Mouse (Mus musculus) left cerebral cortex, postnatal 14 days (tissue): ENCODE results near the gene Med31. TPM values are rescaled to one million over a fixed set of nuclear protein-coding genes. Genes with fewer than 3 reads are reported as not detected.

Experiments
- DNase-seq, 2 experiments: peaks; one replicate each; pipeline ENCODE4 v3.0.0; 2021 to 2022; ENCODE audit warnings: low spot score in 2 of 2, mixed read lengths in 1 of 2
- intact Hi-C: fragments of 180-260 bp; cut with DNase I; formaldehyde crosslinking; loops from one replicate; pipeline ENCODE4 v1.15.1; 2025
- long read RNA-seq, 2 experiments: library from polyadenylated mRNA; stranded (forward); transcript quantifications; one replicate each; pipeline ENCODE4 v2.0.0; 2021
- total RNA-seq, 2 experiments: library from RNA; stranded (reverse); gene quantifications; 2 replicates each; pipeline ENCODE4 v1.2.3; 2021

The Med31 gene
- 10 to 100 TPM; 15.9 to 16.6 TPM for total RNA-seq
- long read RNA-seq, experiment 1, transcript Med31-201 (4 exons, 1,161 nt), result major isoform, 11 of 15 reads
- long read RNA-seq, experiment 1, partial matches to known transcripts, result 2 of 15 reads
- long read RNA-seq, experiment 1, other reads (novel, unspliced or antisense), result 0 of 15 reads
- long read RNA-seq, experiment 2, transcript Med31-201 (4 exons, 1,161 nt), result major isoform, 11 of 14 reads
- long read RNA-seq, experiment 2, partial matches to known transcripts, result 1 of 14 reads
- long read RNA-seq, experiment 2, other reads (novel, unspliced or antisense), result 1 of 14 reads

DNA sequence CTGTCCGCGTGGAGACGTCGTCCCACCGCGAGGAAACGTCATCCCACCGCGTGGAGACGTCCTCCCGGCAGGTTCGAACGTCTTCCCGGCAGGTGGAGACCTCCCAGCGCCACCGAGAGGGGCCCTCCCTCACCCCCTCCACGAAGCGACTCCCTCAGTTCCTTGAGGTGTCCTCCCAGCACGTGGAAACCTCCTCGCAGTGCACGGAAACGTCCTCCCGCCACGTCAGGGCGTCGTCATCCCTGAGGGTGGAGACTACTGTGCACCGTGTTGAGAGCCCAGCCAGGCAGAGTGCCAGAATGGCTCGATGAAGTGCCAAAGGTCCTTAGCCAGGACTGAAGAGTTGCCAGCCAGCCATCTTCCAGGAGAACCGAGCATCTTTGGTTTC is at the start of gene Med31:
Med31 (minus strand) TSS at position 183 of the 388 bp plus-strand sequence.
- intact Hi-C loops, result no loop called here
- peak; percentile 69 to 71 for DNase-seq

DNA sequence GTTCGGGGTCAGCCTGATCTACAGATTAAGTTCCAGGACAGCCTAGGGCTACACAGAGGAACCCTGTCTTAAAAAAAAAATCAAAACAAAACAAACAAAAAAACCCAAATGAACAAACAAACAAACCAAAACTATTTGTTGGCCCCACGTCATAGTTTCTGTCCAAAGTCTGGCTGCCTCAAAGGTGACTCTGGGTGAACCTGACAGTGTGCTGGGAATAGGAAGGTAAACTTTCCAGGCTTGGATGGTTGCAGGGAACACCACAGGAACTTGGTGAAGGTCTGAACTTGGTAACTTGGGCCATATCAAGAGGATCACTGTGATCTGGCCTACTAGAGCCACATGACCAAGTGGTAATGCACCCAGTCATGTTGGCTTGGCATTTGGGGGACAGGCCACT is 41.0 kb upstream of the Med31 start:
- no peak for DNase-seq
- intact Hi-C loops, result no loop called here

DNA sequence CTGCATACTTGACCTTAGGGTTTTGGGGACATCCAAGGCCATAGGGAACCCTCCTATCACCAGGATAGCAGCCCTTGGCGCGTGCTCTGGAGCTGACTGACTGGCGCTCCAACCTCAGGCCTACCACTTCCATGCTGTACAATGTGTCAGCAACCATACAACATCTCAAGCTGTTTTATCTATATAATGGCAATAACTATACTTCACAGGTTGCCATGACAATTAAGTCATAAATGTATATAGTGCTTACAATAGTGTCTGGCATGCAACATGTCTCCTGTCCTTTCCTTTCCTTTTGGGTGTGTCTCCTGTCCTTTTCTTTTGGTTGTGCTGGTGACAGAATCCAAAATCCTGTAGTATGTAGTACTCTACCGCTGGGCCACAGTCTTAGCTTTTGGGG is 40.2 kb upstream of the Med31 start:
- no peak for DNase-seq
- intact Hi-C loops, result no loop called here

DNA sequence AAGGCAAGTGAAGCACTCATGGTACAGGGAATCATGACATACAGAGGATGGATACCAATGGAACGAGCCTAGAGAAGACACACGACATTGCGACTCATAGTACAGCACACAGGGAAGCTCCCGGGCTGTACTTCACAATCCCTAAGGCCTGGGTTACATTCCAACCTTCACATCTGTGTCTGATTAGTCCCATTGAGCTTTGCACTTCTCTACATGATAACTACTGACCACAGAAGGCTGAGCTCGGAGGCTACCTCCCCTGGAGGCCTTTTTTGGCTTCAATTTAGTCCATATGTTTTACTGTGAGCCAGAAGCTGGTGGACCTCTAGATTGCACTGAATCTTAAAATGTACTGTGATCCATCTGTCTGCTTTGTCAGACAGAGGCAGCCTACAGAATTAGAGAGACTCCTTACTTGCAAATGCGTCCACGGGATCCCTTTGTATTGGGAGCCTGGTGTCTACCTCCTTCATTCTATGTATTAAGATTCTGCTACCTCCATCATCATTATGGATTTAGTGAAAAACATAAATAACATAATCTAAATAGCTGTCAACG is 29.9 kb upstream of the Med31 start:
- intact Hi-C loops, result no loop called here
- peak in 1 of 2 experiments; percentile 35 for DNase-seq

DNA sequence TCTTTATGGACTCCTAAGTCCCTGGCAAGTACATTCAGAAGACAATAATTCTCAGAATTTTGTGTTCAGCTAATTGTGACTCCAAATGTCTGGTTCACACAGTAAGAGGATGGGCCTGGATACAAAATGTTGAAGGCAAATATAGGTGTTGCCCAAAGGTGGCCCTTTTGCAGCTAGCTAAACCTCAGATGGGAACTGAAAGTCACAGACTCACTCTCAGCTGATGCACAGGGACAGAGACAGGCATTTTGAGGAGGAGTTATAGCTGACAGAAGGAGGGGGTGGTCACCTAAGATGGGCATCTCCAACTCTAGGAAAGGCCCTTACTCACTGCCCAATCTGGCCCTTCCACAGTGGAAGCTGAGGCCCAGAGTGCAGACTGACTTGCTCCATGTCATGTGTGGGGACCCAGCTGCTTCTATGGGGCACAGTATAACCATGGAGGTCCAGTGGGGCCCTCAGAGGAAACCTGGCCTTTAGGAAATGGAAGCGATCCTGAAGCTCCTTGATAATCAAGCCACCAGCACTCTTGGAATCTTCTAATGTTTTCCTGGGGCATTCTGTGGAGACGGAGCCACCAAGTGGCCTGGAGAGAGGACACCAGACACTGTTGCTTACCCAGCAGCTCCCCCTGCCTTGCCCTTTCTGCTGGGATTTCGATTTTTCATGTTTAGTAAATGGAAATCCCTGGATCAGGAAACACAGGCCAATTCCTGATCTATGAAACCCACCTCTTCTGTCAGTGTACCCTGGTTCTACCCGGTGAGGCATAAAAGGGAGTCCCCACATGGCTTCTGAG is 24.9 kb upstream of the Med31 start:
- DNase-seq, result no peak
- intact Hi-C loops, result no loop called here

GRCm38 (mm10) chr11:72234013-72234412 is 18.6 kb upstream of the Med31 start:
- peak; percentile 39 to 40 for DNase-seq
- intact Hi-C loops, result no loop called here

DNA sequence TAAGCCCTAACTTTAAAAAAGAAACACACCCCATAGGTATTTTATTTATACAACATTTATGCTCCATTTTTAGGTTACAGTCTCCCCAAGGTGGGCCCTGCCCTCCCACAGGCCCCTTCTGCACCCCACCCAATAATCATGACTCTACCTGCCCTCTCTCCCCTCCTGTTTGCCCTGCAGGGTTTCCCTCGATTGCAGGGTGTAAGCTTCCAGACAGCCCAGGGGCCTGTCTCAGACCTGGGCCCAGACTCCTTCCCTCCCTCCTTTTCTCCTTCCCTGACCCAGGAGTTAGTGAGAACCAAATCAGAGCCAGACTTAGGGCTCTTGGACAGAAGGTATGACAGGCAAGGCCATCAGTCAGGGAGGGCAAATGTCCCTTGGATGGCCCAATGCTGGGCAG is 17.6 kb upstream of the Med31 start:
- DNase-seq, result no peak
- intact Hi-C loops, result no loop called here

DNA sequence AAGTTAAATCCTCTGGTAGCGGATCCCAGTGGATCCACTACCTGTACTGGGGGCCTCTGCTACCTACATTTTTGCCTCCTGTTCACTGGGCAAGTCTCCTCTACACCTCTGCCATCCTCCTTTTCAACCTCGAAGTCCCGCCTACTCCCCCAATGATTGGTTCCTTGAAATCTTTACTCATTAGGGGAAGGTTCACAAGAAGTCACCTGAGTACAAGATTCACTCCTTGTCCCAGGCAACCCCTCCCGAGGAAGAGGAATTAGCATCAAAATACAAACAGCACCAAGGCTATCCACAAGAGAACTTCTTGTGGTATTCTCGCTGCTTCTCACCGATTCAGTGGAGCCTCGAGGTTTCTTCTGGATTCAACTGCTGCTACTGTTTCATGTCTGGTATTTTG is 16.7 kb upstream of the Med31 start:
- DNase-seq, result no peak
- intact Hi-C loops, result no loop called here

GRCm38 (mm10) chr11:72228513-72228912 is 13.1 kb upstream of the Med31 start:
- no peak for DNase-seq
- intact Hi-C loops, result loop anchor here (5.0 kb wide), 2 partner anchors 39 to 94 kb away; partner anchors contain the start of gene Slc13a5

GRCm38 (mm10) chr11:72226901-72227300 is 11.5 kb upstream of the Med31 start:
- intact Hi-C loops, result loop anchor here (5.0 kb wide), 2 partner anchors 40 to 95 kb away; partner anchors contain the start of gene Slc13a5
- DNase-seq, result no peak

DNA sequence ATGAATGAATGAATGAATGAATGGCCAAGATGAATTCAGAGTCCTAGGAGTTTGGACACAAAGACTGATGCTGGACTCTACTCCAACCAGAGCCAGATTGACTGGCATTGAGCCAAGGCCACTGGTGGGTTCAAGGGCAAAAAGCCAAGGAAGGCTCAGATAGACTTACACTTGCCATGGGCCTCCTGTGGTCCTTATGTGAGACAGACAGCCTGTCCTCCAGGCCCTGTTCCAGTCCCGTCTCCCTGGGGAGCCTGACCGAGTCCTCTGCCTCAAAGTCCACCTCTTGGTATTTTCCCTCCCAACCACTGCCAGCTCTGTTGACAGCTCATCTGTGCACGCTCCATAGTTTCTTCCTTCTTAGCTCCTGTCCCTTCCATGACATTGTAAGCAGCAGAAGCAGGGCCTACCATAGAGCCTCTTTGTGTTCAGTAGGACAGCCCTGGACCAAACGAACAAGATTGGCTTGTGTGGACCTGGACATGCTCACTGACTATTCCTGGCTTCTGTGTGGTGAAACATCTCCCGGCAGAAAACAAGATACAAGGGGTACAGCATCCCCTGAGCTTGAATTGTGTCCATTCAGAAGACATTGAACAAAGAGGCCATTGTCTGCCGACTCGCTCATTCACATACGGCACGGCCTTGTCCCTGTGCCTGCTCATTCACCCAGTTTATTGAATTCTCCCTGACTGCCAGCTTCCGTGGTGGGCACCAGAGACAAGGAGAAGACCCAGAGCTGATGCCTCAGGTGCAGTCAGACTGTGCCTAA is 10.8 kb upstream of the Med31 start:
- intact Hi-C loops, result loop anchor here (5.0 kb wide), 2 partner anchors 41 to 96 kb away; partner anchors contain the start of gene Slc13a5
- DNase-seq, result peak in 1 of 2 experiments; percentile 45

DNA sequence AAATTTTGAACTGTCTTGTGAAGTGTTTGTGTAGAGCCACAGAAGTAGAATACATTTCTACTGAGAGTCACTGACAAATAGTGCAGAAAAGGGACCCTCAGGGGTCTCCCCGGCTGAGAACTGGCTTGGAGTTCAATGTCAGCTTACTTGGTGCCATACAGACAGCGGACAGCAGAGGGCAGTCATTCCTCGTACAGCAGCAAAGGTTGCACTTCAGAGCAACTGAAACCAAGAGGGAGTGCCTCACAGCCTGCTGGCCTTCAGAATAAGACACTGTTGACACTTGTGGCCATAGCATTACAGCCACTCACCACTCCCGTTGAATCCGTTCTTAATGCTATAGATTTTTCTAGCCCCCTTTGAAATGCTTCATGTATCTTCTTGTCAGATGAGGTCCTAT is 9.5 kb upstream of the Med31 start:
- intact Hi-C loops, result loop anchor here (2.0 to 5.0 kb wide), 5 partner anchors 42 to 337 kb away; partner anchors contain the start of gene Slc13a5
- DNase-seq, result peak; percentile 78 to 89

- intact Hi-C loops, result loop anchor here (5.0 kb wide), 1 partner anchor 339 kb away; no protein-coding TSS in a partner anchor
- DNase-seq, result no peak
These were observed 8.0 kb upstream of the Med31 start for GRCm38 (mm10) chr11:72223414-72223813.

DNA sequence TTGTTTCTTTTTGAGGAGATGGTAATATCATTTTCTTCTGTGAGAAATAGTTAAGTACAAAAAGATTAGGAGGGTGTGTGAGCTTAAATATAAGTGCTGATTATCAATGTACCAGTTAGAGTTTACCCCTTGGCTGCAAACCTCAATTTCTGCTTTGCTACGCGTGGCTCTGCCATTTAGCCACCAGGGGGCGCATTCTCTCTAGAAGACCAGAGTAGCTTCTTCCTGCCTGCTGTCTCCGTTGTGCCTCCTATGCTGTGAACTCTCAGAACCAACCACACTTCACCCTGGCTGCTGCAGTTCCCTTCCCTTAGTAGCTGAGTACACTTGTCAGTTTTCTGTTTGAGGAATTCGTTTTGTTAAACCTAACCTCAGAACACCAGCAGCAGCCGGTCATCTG is 5.9 kb upstream of the Med31 start:
- intact Hi-C loops, result loop anchor here (5.0 kb wide), 1 partner anchor 341 kb away; no protein-coding TSS in a partner anchor
- peak; percentile 76 to 81 for DNase-seq

- intact Hi-C loops, result no loop called here
- no peak for DNase-seq
These were observed 1.7 kb upstream of the Med31 start for GRCm38 (mm10) chr11:72217116-72217515.

GRCm38 (mm10) chr11:72214591-72215409 is 592 bp downstream of the Med31 start:
- peak; percentile 94 to 96 for DNase-seq
- intact Hi-C loops, result no loop called here

GRCm38 (mm10) chr11:72207834-72208377 is 7.5 kb downstream of the Med31 start:
- intact Hi-C loops, result no loop called here
- no peak for DNase-seq

GRCm38 (mm10) chr11:72207204-72207833 is 8.1 kb downstream of the Med31 start, which contains the start of the genes 4933427D14Rik and Txndc17:
4933427D14Rik (minus strand) TSS chr11:72207459.
Txndc17 (plus strand) TSS chr11:72207547.
- intact Hi-C loops, result no loop called here
- DNase-seq, result peak; percentile 70 to 87
